Mouse (Mus musculus): ENCODE data around the gene Vmn2r55.
"Not testable (repeated sequence)": the region's sequence is repeated elsewhere in the genome, so short reads cannot be mapped to it uniquely, and the experiment has no call there.

The Vmn2r55 gene

DNA sequence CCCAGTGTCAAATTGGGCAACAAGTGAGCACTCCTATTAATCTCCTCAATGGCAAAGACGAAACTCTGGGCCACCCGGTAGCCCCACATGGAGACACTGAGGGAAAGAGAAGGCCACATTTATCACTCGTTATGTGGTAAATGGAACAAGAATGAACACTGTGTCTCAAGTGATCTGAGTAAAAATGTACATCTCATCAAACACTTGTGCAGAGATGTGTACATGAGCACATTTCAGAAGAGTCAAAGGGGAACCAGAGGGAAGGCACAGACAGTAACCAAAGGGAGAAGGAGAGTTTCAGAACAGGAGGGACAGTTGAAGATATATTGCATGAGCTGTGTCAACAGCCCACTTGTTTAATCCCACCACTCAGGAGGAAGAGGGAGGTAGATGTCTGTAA lies at the start of gene Vmn2r55:
Vmn2r55 (minus strand) TSS at position 101 of the 400 bp plus-strand sequence.
- DNase-seq (ENCODE audit: low spot score in 2 of 2): not testable (repeated sequence)

DNA sequence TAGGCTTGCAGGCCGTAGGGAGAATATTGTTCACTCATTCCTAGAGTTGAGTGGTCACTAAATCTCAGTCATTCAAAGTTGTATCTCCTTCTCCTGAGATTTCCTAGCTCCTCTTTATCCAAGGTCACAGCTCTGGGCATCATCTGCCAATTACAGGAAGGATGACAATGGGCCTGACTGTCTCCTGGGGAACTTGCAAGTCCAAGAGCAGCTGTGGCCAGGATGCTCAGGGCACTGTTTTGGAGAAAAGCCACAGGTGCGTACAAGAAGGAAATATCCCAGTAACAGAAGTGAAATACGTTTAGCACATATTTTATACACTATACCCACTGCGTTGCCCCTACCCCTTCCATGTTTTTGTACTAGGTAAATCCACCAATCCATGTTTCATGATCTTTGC lies 44.6 kb downstream of the Vmn2r55 start, which contains the start of gene Vmn2r54:
Vmn2r54 (minus strand) TSS at position 101 of the 400 bp plus-strand sequence.
- DNase-seq (ENCODE audit: low spot score in 2 of 2): not testable (repeated sequence)

- no peak for DNase-seq (ENCODE audit: low spot score in 2 of 2)
These were observed 76.1 kb downstream of the Vmn2r55 start, which contains the start of gene Vmn2r53 for GRCm38 (mm10) chr7:12608688-12609087. TSS of gene Vmn2r53 (minus strand) at chr7:12608788.
